Mouse (Mus musculus) liver, embryonic 13.5 days (tissue): Measurements from ENCODE around the gene Tagln. TPM values are rescaled to one million over a fixed set of nuclear protein-coding genes. Genes with fewer than 3 reads are reported as not detected.

Source experiments
- ATAC-seq: fragments of 200-750 bp; cut with Nextera tagmentation; 2 replicates; pipeline ENCODE4 v1.8.0; 2017; ENCODE audit warnings: low read depth, mild to moderate bottlenecking, moderate number of reproducible peaks, moderate library complexity
- DNase-seq: peaks from one replicate; pipeline ENCODE4 v3.0.0; 2022
- H3K27ac ChIP-seq: fragments of 300-500 bp; sonication (generic); 2 replicates; pipeline ENCODE4 v1.5.1; 2015; ENCODE audit warnings: moderate library complexity, mild to moderate bottlenecking, inconsistent platforms
- H3K27me3 ChIP-seq: fragments of 300-500 bp; sonication (generic); 2 replicates; pipeline ENCODE4 v1.6.1; 2015; ENCODE audit warnings: mild to moderate bottlenecking, inconsistent platforms
- H3K36me3 ChIP-seq: fragments of 300-500 bp; sonication (generic); 2 replicates; pipeline ENCODE4 v1.6.1; 2015; ENCODE audit warnings: mild to moderate bottlenecking, inconsistent platforms
- H3K4me1 ChIP-seq: fragments of 300-500 bp; sonication (generic); replicated peaks from 2 replicates; pipeline ENCODE4 v1.6.1; 2015; ENCODE audit warnings: inconsistent platforms
- H3K4me2 ChIP-seq: fragments of 300-500 bp; sonication (generic); 2 replicates; pipeline ENCODE4 v1.6.1; 2015; ENCODE audit warnings: inconsistent platforms, mild to moderate bottlenecking, moderate library complexity
- H3K4me3 ChIP-seq: fragments of 300-500 bp; sonication (generic); replicated peaks from 2 replicates; pipeline ENCODE4 v1.5.1; 2015; ENCODE audit warnings: mild to moderate bottlenecking, inconsistent platforms
- H3K9ac ChIP-seq: fragments of 300-500 bp; sonication (generic); 2 replicates; pipeline ENCODE4 v1.6.1; 2015; ENCODE audit warnings: mild to moderate bottlenecking, inconsistent platforms
- H3K9me3 ChIP-seq: fragments of 300-500 bp; sonication (generic); replicated peaks from 2 replicates; pipeline ENCODE4 v1.6.1; 2016; ENCODE audit warnings: inconsistent platforms
- WGBS: fragments of 180-500 bp; shearing (Covaris S2); methylation state at CpG from one replicate; pipeline ENCODE4 v1.1.7; 2015; ENCODE audit not compliant: insufficient replicate concordance; 5-methylcytosine and 5-hydroxymethylcytosine counted together
- microRNA-seq: library from miRNA; unstranded; fragments of <30 nt; microRNA quantifications from one replicate; pipeline ENCODE4, GENCODE M21; 2016
- polyA plus RNA-seq: library from polyadenylated mRNA; unstranded; fragments of >200 nt; fragmentation: Nextera tagmentation; extraction: Ambion mirVana; gene quantifications from 2 replicates; pipeline ENCODE4 v1.2.1, GENCODE M21; 2015

The Tagln gene
- polyA plus RNA-seq, 1 experiment from 2014 or later = 7.5 TPM

GRCm38 (mm10) chr9:45905196-45905595 is 30.7 kb downstream of the Tagln start:
- H3K9ac ChIP-seq = peak overlapping the region; percentile 96
- peaks cover 23% of the 10 kb centered on the region for H3K4me1 ChIP-seq
- peak overlapping the region; percentile 92 for H3K4me2 ChIP-seq
- ATAC-seq = no peak
- H3K27ac ChIP-seq = peak overlapping the region; percentile 97
- H3K9me3 ChIP-seq = no peaks in the 10 kb centered on the region
- no peak for DNase-seq
- peaks cover 25% of the 10 kb centered on the region for H3K36me3 ChIP-seq
- 67% methylated on average over 4 of the region's 4 CpGs for WGBS
- no peaks in the 10 kb centered on the region for H3K27me3 ChIP-seq
- peak overlapping the region; percentile 96 for H3K4me3 ChIP-seq

- Histone ChIP-seq H3K4me3 (no peak overlapping the region), H3K27ac (no peak overlapping the region), H3K4me2 (no peak overlapping the region), H3K9ac (no peak overlapping the region), H3K4me1 (no peaks in the 10 kb centered on the region), H3K27me3 (no peaks in the 10 kb centered on the region), H3K9me3 (no peaks in the 10 kb centered on the region), H3K36me3 (peaks cover 74% of the 10 kb centered on the region)
- DNase-seq (no peak), ATAC-seq (no peak)
Measured at GRCm38 (mm10) chr9:45893681-45894080, 42.2 kb downstream of the Tagln start.

Small RNA genes lying within 50 kb of the gene (microRNA-seq; reads per million reads assigned to microRNA genes)
- not detected for gene Mir7087

Other genes starting within 250 kb of the Tagln start
- gene Cep164, start 107.4 kb downstream of the Tagln start, polyA plus RNA-seq = 5.1 and 6.0 TPM in 2 replicates
- gene Bace1, start 97.5 kb downstream of the Tagln start, polyA plus RNA-seq = 5.1 and 6.8 TPM in 2 replicates
- gene Pcsk7, start 29.6 kb downstream of the Tagln start, polyA plus RNA-seq = 7.4 and 7.7 TPM in 2 replicates
- gene Rnf214, start 29.1 kb downstream of the Tagln start, polyA plus RNA-seq = 13.3 and 17.0 TPM in 2 replicates
- gene Sidt2, start 19.2 kb upstream of the Tagln start, polyA plus RNA-seq = 17.7 and 19.6 TPM in 2 replicates
- 80.3 and 92.8 TPM in 2 replicates for gene Pafah1b2, start 76.6 kb upstream of the Tagln start, polyA plus RNA-seq
- gene Sik3, start 76.8 kb upstream of the Tagln start, polyA plus RNA-seq = 2.4 and 2.8 TPM in 2 replicates